Mouse (Mus musculus) lung, adult 18-20 months (tissue): ENCODE results near the gene Neurl1b.

Source experiments
- DNase-seq, 2 experiments: peaks; one replicate each; pipeline ENCODE4 v3.0.0; 2022; ENCODE audit warnings: mixed read lengths in 2 of 2

The Neurl1b gene

GRCm38 (mm10) chr17:26397339-26397738, 17.3 kb upstream of the Neurl1b start:
- DNase-seq = peak in 1 of 2 experiments; percentile 31

GRCm38 (mm10) chr17:26405340-26406100, 9.1 kb upstream of the Neurl1b start:
- no peak for DNase-seq

- DNase-seq = no peak
Observed at GRCm38 (mm10) chr17:26412967-26413366, 1.7 kb upstream of the Neurl1b start.

- DNase-seq = no peak
Observed at GRCm38 (mm10) chr17:26414184-26414522, 476 bp upstream of the Neurl1b start.

- no peak for DNase-seq
Observed at GRCm38 (mm10) chr17:26415355-26415865, 781 bp downstream of the Neurl1b start.

GRCm38 (mm10) chr17:26416141-26416540, 1.5 kb downstream of the Neurl1b start:
- no peak for DNase-seq

GRCm38 (mm10) chr17:26417770-26418421, 3.3 kb downstream of the Neurl1b start:
- no peak for DNase-seq

- DNase-seq = no peak
Observed at GRCm38 (mm10) chr17:26420491-26421247, 6.0 kb downstream of the Neurl1b start.

- DNase-seq = peak in 1 of 2 experiments; percentile 38
Observed at GRCm38 (mm10) chr17:26421561-26421960, 6.9 kb downstream of the Neurl1b start.

- peak; percentile 54 to 64 for DNase-seq
Observed at GRCm38 (mm10) chr17:26422390-26422789, 7.8 kb downstream of the Neurl1b start.

GRCm38 (mm10) chr17:26423967-26424641, 9.5 kb downstream of the Neurl1b start:
- DNase-seq = peak; percentile 86 to 92

- DNase-seq = peak; percentile 73 to 75
Observed at GRCm38 (mm10) chr17:26424973-26425735, 10.5 kb downstream of the Neurl1b start.

GRCm38 (mm10) chr17:26433295-26433694, 18.7 kb downstream of the Neurl1b start:
- DNase-seq = no peak

GRCm38 (mm10) chr17:26437089-26437815, 22.6 kb downstream of the Neurl1b start:
- DNase-seq = no peak

GRCm38 (mm10) chr17:26439001-26439400, 24.4 kb downstream of the Neurl1b start:
- no peak for DNase-seq

- DNase-seq = no peak
Observed at GRCm38 (mm10) chr17:26441024-26441423, 26.4 kb downstream of the Neurl1b start.

GRCm38 (mm10) chr17:26442197-26442596, 27.6 kb downstream of the Neurl1b start:
- DNase-seq = no peak

- DNase-seq = peak; percentile 60 to 67
Observed at GRCm38 (mm10) chr17:26443865-26444264, 29.2 kb downstream of the Neurl1b start.

- DNase-seq = no peak
Observed at GRCm38 (mm10) chr17:26449472-26449871, 34.8 kb downstream of the Neurl1b start.

GRCm38 (mm10) chr17:26451651-26452295, 37.1 kb downstream of the Neurl1b start:
- peak; percentile 63 to 71 for DNase-seq
